Mouse (Mus musculus): ENCODE results near the gene Clec3a. TPM values are rescaled to one million over a fixed set of nuclear protein-coding genes. Genes with fewer than 3 reads are reported as not detected.

The Clec3a gene
- polyA plus RNA-seq (2015; fragmentation: Nextera tagmentation; extraction: Ambion mirVana), result not detected in 2 replicates

GRCm38 (mm10) chr8:114417786-114418185, at the start of gene Clec3a:
Clec3a (plus strand) TSS chr8:114418086.
- 70% methylated on average over 8 of the region's 8 CpGs for WGBS
- H3K27ac ChIP-seq (ENCODE audit: low read length), result no peak within 1 kb of the TSS
- no peak for ATAC-seq (replicated peaks; ENCODE audit: extremely low read depth, insufficient read depth, low FRiP score)

GRCm38 (mm10) chr8:114369038-114369976, 48.6 kb upstream of the Clec3a start:
- 30% methylated on average over 27 of the region's 27 CpGs for WGBS
- Histone ChIP-seq H3K4me3 (ENCODE audit: low read length) (0 out of 2 replicates have a peak overlapping the region, but pooled peaks have one; percentile 17), H3K9ac (ENCODE audit: low read length) (no peak overlapping the region), H3K27ac (ENCODE audit: low read length) (no peak overlapping the region), H3K9me3 (replicated peaks; ENCODE audit: control insufficient read depth, low read length) (no peaks in the 10 kb centered on the region), H3K4me1 (ENCODE audit: control insufficient read depth, insufficient read depth, low read length) (peaks cover 3% of the 10 kb centered on the region; the same call in 1 of the 2 replicates), H3K27me3 (ENCODE audit: control insufficient read depth, insufficient read depth, low read length) (no peaks in the 10 kb centered on the region), H3K4me2 (ENCODE audit: low read depth, low read length) (peak overlapping the region; percentile 53), H3K36me3 (ENCODE audit: control insufficient read depth, insufficient read depth) (no peaks in the 10 kb centered on the region)
- ATAC-seq (replicated peaks; ENCODE audit: extremely low read depth, insufficient read depth, low FRiP score), result no peak

More at GRCm38 (mm10) chr8:114417786-114418185, at the start of gene Clec3a:
- Histone ChIP-seq H3K36me3 (ENCODE audit: control insufficient read depth, insufficient read depth) (no peaks in the 10 kb centered on the region), H3K27me3 (ENCODE audit: control insufficient read depth, insufficient read depth, low read length) (no peaks in the 10 kb centered on the region), H3K9ac (ENCODE audit: low read length) (no peak within 1 kb of the TSS), H3K4me1 (ENCODE audit: control insufficient read depth, insufficient read depth, low read length) (no peaks in the 10 kb centered on the region), H3K9me3 (replicated peaks; ENCODE audit: control insufficient read depth, low read length) (no peaks in the 10 kb centered on the region), H3K4me3 (ENCODE audit: low read length) (no peak within 1 kb of the TSS), H3K4me2 (ENCODE audit: low read depth, low read length) (no peak within 1 kb of the TSS)

- 80% methylated on average over 6 of the region's 6 CpGs for WGBS
- H3K4me2 ChIP-seq (ENCODE audit: low read depth, low read length), result no peak overlapping the region
Measured at GRCm38 (mm10) chr8:114374390-114374789, 43.5 kb upstream of the Clec3a start.

GRCm38 (mm10) chr8:114384189-114384588, 33.7 kb upstream of the Clec3a start:
- H3K4me1 ChIP-seq (ENCODE audit: control insufficient read depth, insufficient read depth, low read length), result no peaks in the 10 kb centered on the region
- H3K27me3 ChIP-seq (ENCODE audit: control insufficient read depth, insufficient read depth, low read length), result no peaks in the 10 kb centered on the region

More at GRCm38 (mm10) chr8:114374390-114374789, 43.5 kb upstream of the Clec3a start:
- Histone ChIP-seq H3K27ac (ENCODE audit: low read length) (no peak overlapping the region), H3K27me3 (ENCODE audit: control insufficient read depth, insufficient read depth, low read length) (no peaks in the 10 kb centered on the region), H3K36me3 (ENCODE audit: control insufficient read depth, insufficient read depth) (no peaks in the 10 kb centered on the region), H3K4me3 (ENCODE audit: low read length) (no peak overlapping the region), H3K4me1 (ENCODE audit: control insufficient read depth, insufficient read depth, low read length) (no peaks in the 10 kb centered on the region), H3K9ac (ENCODE audit: low read length) (no peak overlapping the region), H3K9me3 (replicated peaks; ENCODE audit: control insufficient read depth, low read length) (no peaks in the 10 kb centered on the region)
- ATAC-seq (replicated peaks; ENCODE audit: extremely low read depth, insufficient read depth, low FRiP score), result no peak

GRCm38 (mm10) chr8:114387494-114387893, 30.4 kb upstream of the Clec3a start:
- no peaks in the 10 kb centered on the region for H3K27me3 ChIP-seq (ENCODE audit: control insufficient read depth, insufficient read depth, low read length)
- H3K4me2 ChIP-seq (ENCODE audit: low read depth, low read length), result no peak overlapping the region
- H3K36me3 ChIP-seq (ENCODE audit: control insufficient read depth, insufficient read depth), result no peaks in the 10 kb centered on the region
- H3K4me1 ChIP-seq (ENCODE audit: control insufficient read depth, insufficient read depth, low read length), result no peaks in the 10 kb centered on the region
- 36% methylated on average over 4 of the region's 4 CpGs for WGBS
- H3K27ac ChIP-seq (ENCODE audit: low read length), result no peak overlapping the region
- ATAC-seq (replicated peaks; ENCODE audit: extremely low read depth, insufficient read depth, low FRiP score), result no peak
- H3K4me3 ChIP-seq (ENCODE audit: low read length), result no peak overlapping the region
- H3K9ac ChIP-seq (ENCODE audit: low read length), result no peak overlapping the region
- no peaks in the 10 kb centered on the region for H3K9me3 ChIP-seq (replicated peaks; ENCODE audit: control insufficient read depth, low read length)

More at GRCm38 (mm10) chr8:114384189-114384588, 33.7 kb upstream of the Clec3a start:
- no peak overlapping the region for H3K4me2 ChIP-seq (ENCODE audit: low read depth, low read length)
- no peak overlapping the region for H3K4me3 ChIP-seq (ENCODE audit: low read length)
- ATAC-seq (replicated peaks; ENCODE audit: extremely low read depth, insufficient read depth, low FRiP score), result no peak
- 81% methylated on average over 3 of the region's 3 CpGs for WGBS
- no peak overlapping the region for H3K9ac ChIP-seq (ENCODE audit: low read length)
- H3K27ac ChIP-seq (ENCODE audit: low read length), result no peak overlapping the region
- H3K9me3 ChIP-seq (replicated peaks; ENCODE audit: control insufficient read depth, low read length), result no peaks in the 10 kb centered on the region
- no peaks in the 10 kb centered on the region for H3K36me3 ChIP-seq (ENCODE audit: control insufficient read depth, insufficient read depth)

- no peaks in the 10 kb centered on the region for H3K27me3 ChIP-seq (ENCODE audit: control insufficient read depth, insufficient read depth, low read length)
- 76% methylated on average over 11 of the region's 13 CpGs for WGBS
Measured at GRCm38 (mm10) chr8:114390465-114391254, 27.2 kb upstream of the Clec3a start.

GRCm38 (mm10) chr8:114398326-114398725, 19.6 kb upstream of the Clec3a start:
- H3K4me1 ChIP-seq (ENCODE audit: control insufficient read depth, insufficient read depth, low read length), result no peaks in the 10 kb centered on the region
- H3K36me3 ChIP-seq (ENCODE audit: control insufficient read depth, insufficient read depth), result no peaks in the 10 kb centered on the region
- no peaks in the 10 kb centered on the region for H3K27me3 ChIP-seq (ENCODE audit: control insufficient read depth, insufficient read depth, low read length)
- no peak overlapping the region for H3K9ac ChIP-seq (ENCODE audit: low read length)
- H3K27ac ChIP-seq (ENCODE audit: low read length), result no peak overlapping the region
- H3K4me3 ChIP-seq (ENCODE audit: low read length), result no peak overlapping the region
- ATAC-seq (replicated peaks; ENCODE audit: extremely low read depth, insufficient read depth, low FRiP score), result no peak
- WGBS, result 65% methylated on average over 5 of the region's 5 CpGs
- H3K9me3 ChIP-seq (replicated peaks; ENCODE audit: control insufficient read depth, low read length), result no peaks in the 10 kb centered on the region
- H3K4me2 ChIP-seq (ENCODE audit: low read depth, low read length), result no peak overlapping the region

More at GRCm38 (mm10) chr8:114390465-114391254, 27.2 kb upstream of the Clec3a start:
- no peak overlapping the region for H3K4me3 ChIP-seq (ENCODE audit: low read length)
- no peaks in the 10 kb centered on the region for H3K9me3 ChIP-seq (replicated peaks; ENCODE audit: control insufficient read depth, low read length)
- H3K9ac ChIP-seq (ENCODE audit: low read length), result no peak overlapping the region
- no peaks in the 10 kb centered on the region for H3K36me3 ChIP-seq (ENCODE audit: control insufficient read depth, insufficient read depth)
- no peak overlapping the region for H3K4me2 ChIP-seq (ENCODE audit: low read depth, low read length)
- H3K27ac ChIP-seq (ENCODE audit: low read length), result no peak overlapping the region
- no peak for ATAC-seq (replicated peaks; ENCODE audit: extremely low read depth, insufficient read depth, low FRiP score)
- H3K4me1 ChIP-seq (ENCODE audit: control insufficient read depth, insufficient read depth, low read length), result no peaks in the 10 kb centered on the region

GRCm38 (mm10) chr8:114399273-114399672, 18.6 kb upstream of the Clec3a start:
- Histone ChIP-seq H3K27ac (ENCODE audit: low read length) (no peak overlapping the region), H3K4me1 (ENCODE audit: control insufficient read depth, insufficient read depth, low read length) (no peaks in the 10 kb centered on the region), H3K36me3 (ENCODE audit: control insufficient read depth, insufficient read depth) (no peaks in the 10 kb centered on the region), H3K27me3 (ENCODE audit: control insufficient read depth, insufficient read depth, low read length) (no peaks in the 10 kb centered on the region), H3K4me3 (ENCODE audit: low read length) (no peak overlapping the region), H3K9me3 (replicated peaks; ENCODE audit: control insufficient read depth, low read length) (no peaks in the 10 kb centered on the region), H3K4me2 (ENCODE audit: low read depth, low read length) (no peak overlapping the region), H3K9ac (ENCODE audit: low read length) (no peak overlapping the region)
- 95% methylated on average over 5 of the region's 5 CpGs for WGBS
- ATAC-seq (replicated peaks; ENCODE audit: extremely low read depth, insufficient read depth, low FRiP score), result no peak
